Mouse (Mus musculus): ENCODE data around the gene Tomm20l.

DNA sequence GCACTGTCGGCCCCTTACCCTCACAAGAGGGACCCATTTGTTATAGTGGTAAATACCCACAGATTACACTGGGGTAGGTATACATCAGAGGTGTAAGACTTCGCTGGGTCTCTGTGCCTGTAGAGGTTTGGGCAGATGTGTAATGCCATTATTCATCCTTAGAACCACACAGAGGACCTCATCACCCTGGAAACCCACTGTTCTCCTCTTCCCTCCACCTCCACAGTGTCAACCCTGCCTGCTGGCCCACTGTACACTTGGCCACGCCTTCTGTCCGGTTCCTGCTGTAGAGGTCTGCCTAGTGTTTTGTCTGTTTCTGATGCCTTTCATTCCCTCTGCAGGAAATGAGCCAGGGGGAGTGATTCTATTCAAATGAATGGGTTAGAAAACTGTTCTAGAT lies 39.2 kb upstream of the Tomm20l start:
- TF ChIP-seq CTCF (IDR thresholded peaks at IDR 0.05; ENCODE audit: borderline replicate concordance, control insufficient read depth, extremely low read depth, insufficient read depth, low read length, poor library complexity): no peak
- TF ChIP-seq POLR2A (IDR thresholded peaks at IDR 0.05; ENCODE audit: control insufficient read depth, extremely low read depth, insufficient read depth, low read length, poor library complexity): no peak

Measured in thymus, adult 2 months (tissue).